Mouse (Mus musculus): ENCODE results near the gene Gsdma2.

The Gsdma2 gene

GRCm38 (mm10) chr11:98702323-98702722, 55.8 kb downstream of the Gsdma2 start:
- DNase-seq = no peak

GRCm38 (mm10) chr11:98705021-98705420, 58.5 kb downstream of the Gsdma2 start:
- no peak for DNase-seq

Data from cerebellum, postnatal 36 days (tissue).